Mouse (Mus musculus): ENCODE data around the gene Hspa1a. TPM values are rescaled to one million over a fixed set of nuclear protein-coding genes. Genes with fewer than 3 reads are reported as not detected.
"Not testable (repeated sequence)": the region's sequence is repeated elsewhere in the genome, so short reads cannot be mapped to it uniquely, and the experiment has no call there.

Hspa1a gene
- polyA plus RNA-seq, 1 experiment from 2014 or later, result 13.4 TPM

DNA sequence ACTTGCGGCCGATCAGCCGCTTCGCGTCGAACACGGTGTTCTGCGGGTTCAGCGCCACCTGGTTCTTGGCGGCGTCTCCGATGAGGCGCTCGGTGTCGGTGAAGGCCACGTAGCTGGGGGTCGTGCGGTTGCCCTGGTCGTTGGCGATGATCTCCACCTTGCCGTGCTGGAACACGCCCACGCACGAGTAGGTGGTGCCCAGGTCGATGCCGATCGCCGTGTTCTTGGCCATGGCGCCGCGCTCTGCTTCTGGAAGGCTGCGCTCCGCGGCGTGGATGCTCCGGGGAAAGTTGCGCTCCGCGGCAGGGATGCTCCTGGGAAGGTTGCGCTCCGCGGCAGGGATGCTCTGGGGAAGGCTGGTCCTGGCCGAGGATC, 275 bp downstream of the Hspa1a start:
- H3K27ac ChIP-seq (ENCODE audit: low read length); H3K36me3 ChIP-seq (ENCODE audit: insufficient read depth, low read length); H3K9me3 ChIP-seq (ENCODE audit: low read length); H3K4me1 ChIP-seq (ENCODE audit: insufficient read depth, low read length); H3K9ac ChIP-seq (replicated peaks; ENCODE audit: low read length): not testable (repeated sequence)
- Histone ChIP-seq H3K4me2 (replicated peaks; ENCODE audit: low read depth, low read length) (peak overlapping the region; percentile 84), H3K4me3 (ENCODE audit: low read length) (peak overlapping the region; percentile 47), H3K27me3 (ENCODE audit: insufficient read depth, low read length) (peaks cover 23% of the 10 kb centered on the region)
- WGBS, result 1% methylated on average over 23 of the region's 43 CpGs
- peak; percentile 49; the same call in 1 of the 2 replicates for ATAC-seq (ENCODE audit: low FRiP score, low TSS enrichment)

GRCm38 (mm10) chr17:34970850-34971249, 1.1 kb downstream of the Hspa1a start:
- H3K4me2 ChIP-seq (replicated peaks; ENCODE audit: low read depth, low read length); H3K36me3 ChIP-seq (ENCODE audit: insufficient read depth, low read length); H3K4me3 ChIP-seq (ENCODE audit: low read length); H3K4me1 ChIP-seq (ENCODE audit: insufficient read depth, low read length); H3K9ac ChIP-seq (replicated peaks; ENCODE audit: low read length); ATAC-seq (ENCODE audit: low FRiP score, low TSS enrichment); H3K27ac ChIP-seq (ENCODE audit: low read length); H3K9me3 ChIP-seq (ENCODE audit: low read length): not testable (repeated sequence)
- 48% methylated on average over 20 of the region's 37 CpGs for WGBS
- H3K27me3 ChIP-seq (ENCODE audit: insufficient read depth, low read length), result peaks cover 23% of the 10 kb centered on the region

DNA sequence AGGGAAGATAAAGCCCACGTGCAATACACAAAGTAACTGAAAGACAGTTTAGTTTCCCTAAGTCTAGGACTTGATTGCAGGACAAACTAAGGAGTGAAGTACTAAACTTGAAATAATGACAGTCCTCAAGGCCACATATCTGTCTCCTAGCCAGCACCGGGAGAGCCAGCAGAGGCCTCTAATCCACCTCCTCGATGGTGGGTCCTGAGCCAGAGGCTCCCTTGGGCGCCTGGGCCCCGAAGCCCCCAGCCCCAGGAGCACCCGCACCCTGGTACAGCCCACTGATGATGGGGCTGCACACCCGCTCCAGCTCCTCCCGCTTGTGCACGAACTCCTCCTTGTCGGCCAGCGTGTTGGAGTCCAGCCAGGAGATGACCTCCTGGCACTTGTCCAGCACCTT, 2.1 kb downstream of the Hspa1a start, which contains the start of gene Gm20481:
Gene Gm20481 (plus strand): TSS at position 91 of the 400 bp plus-strand sequence.
- H3K27me3 ChIP-seq (ENCODE audit: insufficient read depth, low read length), result peaks cover 23% of the 10 kb centered on the region
- not testable (repeated sequence) for H3K4me3 ChIP-seq (ENCODE audit: low read length)
- 68% methylated on average over 6 of the region's 11 CpGs for WGBS

DNA sequence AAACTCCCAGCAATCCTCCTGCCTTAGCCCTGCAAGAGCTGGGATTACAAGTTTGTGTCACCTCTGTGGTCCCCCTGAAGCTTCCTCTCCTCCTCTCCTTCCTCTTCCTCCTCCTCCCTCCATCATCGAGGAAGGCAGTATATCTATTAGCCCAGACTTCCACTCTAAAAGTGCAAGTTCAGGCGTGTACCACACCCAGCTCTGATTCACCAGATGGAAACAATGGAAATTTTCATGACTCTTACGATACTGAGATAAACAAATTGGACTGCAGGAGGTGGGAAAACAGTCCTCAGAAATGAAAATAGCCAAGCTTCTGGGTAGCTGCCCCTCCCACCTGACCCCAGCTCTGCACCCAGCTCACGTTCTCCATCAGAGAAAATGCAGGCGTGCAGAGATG, 6.3 kb downstream of the Hspa1a start:
- H3K27ac ChIP-seq (ENCODE audit: low read length), result no peak overlapping the region
- H3K4me1 ChIP-seq (ENCODE audit: insufficient read depth, low read length), result peaks cover 19% of the 10 kb centered on the region
- 58% methylated on average over 5 of the region's 5 CpGs for WGBS

More for the DNA sequence above, 2.1 kb downstream of the Hspa1a start, which contains the start of gene Gm20481:
- H3K27ac ChIP-seq (ENCODE audit: low read length); H3K4me1 ChIP-seq (ENCODE audit: insufficient read depth, low read length); ATAC-seq (ENCODE audit: low FRiP score, low TSS enrichment); H3K9me3 ChIP-seq (ENCODE audit: low read length); H3K36me3 ChIP-seq (ENCODE audit: insufficient read depth, low read length); H3K4me2 ChIP-seq (replicated peaks; ENCODE audit: low read depth, low read length); H3K9ac ChIP-seq (replicated peaks; ENCODE audit: low read length): not testable (repeated sequence)

DNA sequence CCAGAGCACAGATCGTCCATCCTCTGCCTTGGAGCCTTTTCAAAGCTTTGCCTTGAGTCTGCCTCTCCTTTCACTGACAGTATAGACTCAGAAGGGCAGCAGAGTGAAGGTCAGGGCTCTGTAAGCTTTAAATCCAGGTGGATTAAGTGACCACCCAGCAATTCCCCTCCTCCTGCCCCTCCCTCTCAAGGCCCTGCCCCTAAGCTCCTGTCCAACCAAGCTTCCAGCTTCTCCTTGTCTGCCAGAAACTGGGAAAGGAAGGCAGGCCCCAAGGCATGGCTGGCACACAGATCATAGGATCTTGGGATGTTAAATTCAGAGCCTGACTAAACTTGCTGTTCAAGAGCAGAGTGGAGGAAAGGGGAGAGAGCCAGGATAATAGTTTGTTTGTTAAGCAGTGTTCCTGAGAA, 7.3 kb downstream of the Hspa1a start:
- 8% methylated on average over 1 of the region's 1 CpGs for WGBS
- 0 out of 2 replicates have a peak, but pooled peaks have one; percentile 24 for ATAC-seq (ENCODE audit: low FRiP score, low TSS enrichment)
- H3K9ac ChIP-seq (replicated peaks; ENCODE audit: low read length), result peak overlapping the region; percentile 39

More for the DNA sequence above, 6.3 kb downstream of the Hspa1a start:
- no peaks in the 10 kb centered on the region for H3K9me3 ChIP-seq (ENCODE audit: low read length)
- peaks cover 23% of the 10 kb centered on the region for H3K27me3 ChIP-seq (ENCODE audit: insufficient read depth, low read length)
- 0 out of 2 replicates have a peak overlapping the region, but pooled peaks have one; percentile 31 for H3K9ac ChIP-seq (replicated peaks; ENCODE audit: low read length)
- no peak overlapping the region for H3K4me2 ChIP-seq (replicated peaks; ENCODE audit: low read depth, low read length)
- no peaks in the 10 kb centered on the region for H3K36me3 ChIP-seq (ENCODE audit: insufficient read depth, low read length)
- ATAC-seq (ENCODE audit: low FRiP score, low TSS enrichment), result no peak
- no peak overlapping the region for H3K4me3 ChIP-seq (ENCODE audit: low read length)

GRCm38 (mm10) chr17:34962841-34963240, 9.1 kb downstream of the Hspa1a start:
- Histone ChIP-seq H3K9ac (replicated peaks; ENCODE audit: low read length) (no peak overlapping the region), H3K9me3 (ENCODE audit: low read length) (no peaks in the 10 kb centered on the region), H3K4me1 (ENCODE audit: insufficient read depth, low read length) (peaks cover 27% of the 10 kb centered on the region), H3K27me3 (ENCODE audit: insufficient read depth, low read length) (peaks cover 3% of the 10 kb centered on the region), H3K27ac (ENCODE audit: low read length) (no peak overlapping the region), H3K4me3 (ENCODE audit: low read length) (no peak overlapping the region), H3K36me3 (ENCODE audit: insufficient read depth, low read length) (no peaks in the 10 kb centered on the region), H3K4me2 (replicated peaks; ENCODE audit: low read depth, low read length) (no peak overlapping the region)
- 63% methylated on average over 1 of the region's 1 CpGs for WGBS
- no peak for ATAC-seq (ENCODE audit: low FRiP score, low TSS enrichment)

More for the DNA sequence above, 7.3 kb downstream of the Hspa1a start:
- Histone ChIP-seq H3K4me2 (replicated peaks; ENCODE audit: low read depth, low read length) (no peak overlapping the region), H3K9me3 (ENCODE audit: low read length) (no peaks in the 10 kb centered on the region), H3K27ac (ENCODE audit: low read length) (peak overlapping the region; percentile 6; the same call in 1 of the 2 replicates), H3K4me3 (ENCODE audit: low read length) (no peak overlapping the region), H3K4me1 (ENCODE audit: insufficient read depth, low read length) (peaks cover 27% of the 10 kb centered on the region), H3K36me3 (ENCODE audit: insufficient read depth, low read length) (no peaks in the 10 kb centered on the region), H3K27me3 (ENCODE audit: insufficient read depth, low read length) (peaks cover 21% of the 10 kb centered on the region)

- H3K4me3 ChIP-seq (ENCODE audit: low read length), result no peak overlapping the region
- H3K4me2 ChIP-seq (replicated peaks; ENCODE audit: low read depth, low read length), result no peak overlapping the region
- peak overlapping the region; percentile 57 for H3K27ac ChIP-seq (ENCODE audit: low read length)
- no peaks in the 10 kb centered on the region for H3K36me3 ChIP-seq (ENCODE audit: insufficient read depth, low read length)
- H3K9me3 ChIP-seq (ENCODE audit: low read length), result no peaks in the 10 kb centered on the region
- no peak for ATAC-seq (ENCODE audit: low FRiP score, low TSS enrichment)
- peaks cover 27% of the 10 kb centered on the region for H3K4me1 ChIP-seq (ENCODE audit: insufficient read depth, low read length)
- WGBS, result 18% methylated on average over 3 of the region's 3 CpGs
- H3K9ac ChIP-seq (replicated peaks; ENCODE audit: low read length), result no peak overlapping the region
- no peaks in the 10 kb centered on the region for H3K27me3 ChIP-seq (ENCODE audit: insufficient read depth, low read length)
Observed at GRCm38 (mm10) chr17:34962125-34962524, 9.8 kb downstream of the Hspa1a start.

DNA sequence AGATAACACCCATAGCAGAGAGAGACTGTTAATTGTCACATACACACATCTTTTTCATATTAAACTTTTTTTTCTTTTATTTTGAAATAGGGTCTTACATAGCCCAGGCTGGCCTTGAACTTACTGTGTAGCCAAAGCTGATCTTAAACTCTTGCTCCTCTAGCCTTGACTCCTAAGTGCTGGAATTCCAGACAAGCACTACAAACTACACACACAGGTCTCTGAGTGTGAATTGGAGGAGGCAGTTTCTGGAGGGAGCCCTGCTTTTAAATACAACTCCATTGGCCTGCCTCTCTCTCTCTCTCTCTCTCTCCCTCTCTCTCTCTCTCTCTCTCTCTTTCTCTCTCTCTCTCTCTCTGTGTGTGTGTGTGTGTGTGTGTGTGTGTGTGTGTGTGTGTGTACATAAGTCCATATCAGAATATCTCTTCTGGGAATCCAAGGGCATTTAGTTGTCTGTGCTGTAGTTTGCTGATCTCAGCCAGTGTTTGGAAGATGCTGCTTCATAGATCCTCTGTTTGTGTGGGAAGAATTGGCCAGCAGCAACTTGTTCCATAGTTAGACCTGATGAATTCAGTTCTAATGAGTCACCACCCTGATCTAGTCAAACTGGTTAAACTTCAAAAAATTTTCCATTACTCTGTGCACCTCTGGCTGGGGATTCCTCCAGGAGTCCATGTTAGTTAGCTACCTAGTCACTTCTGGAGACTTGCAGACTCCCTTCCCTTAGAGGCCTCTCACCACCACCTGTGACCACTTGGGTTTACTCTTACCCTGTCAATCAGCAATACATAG, 11.1 kb downstream of the Hspa1a start:
- H3K4me3 ChIP-seq (ENCODE audit: low read length), result no peak overlapping the region
- no peaks in the 10 kb centered on the region for H3K9me3 ChIP-seq (ENCODE audit: low read length)
- H3K27ac ChIP-seq (ENCODE audit: low read length), result peak overlapping the region; percentile 99
- H3K36me3 ChIP-seq (ENCODE audit: insufficient read depth, low read length), result no peaks in the 10 kb centered on the region
- peaks cover 27% of the 10 kb centered on the region for H3K4me1 ChIP-seq (ENCODE audit: insufficient read depth, low read length)
- no peak overlapping the region for H3K9ac ChIP-seq (replicated peaks; ENCODE audit: low read length)
- no peak overlapping the region for H3K4me2 ChIP-seq (replicated peaks; ENCODE audit: low read depth, low read length)
- no peaks in the 10 kb centered on the region for H3K27me3 ChIP-seq (ENCODE audit: insufficient read depth, low read length)
- ATAC-seq (ENCODE audit: low FRiP score, low TSS enrichment), result no peak

GRCm38 (mm10) chr17:34959881-34960515, 12.0 kb downstream of the Hspa1a start:
- Histone ChIP-seq H3K36me3 (ENCODE audit: insufficient read depth, low read length) (no peaks in the 10 kb centered on the region), H3K9ac (replicated peaks; ENCODE audit: low read length) (peak overlapping the region; percentile 83), H3K9me3 (ENCODE audit: low read length) (no peaks in the 10 kb centered on the region), H3K4me1 (ENCODE audit: insufficient read depth, low read length) (peaks cover 24% of the 10 kb centered on the region), H3K27me3 (ENCODE audit: insufficient read depth, low read length) (no peaks in the 10 kb centered on the region), H3K4me2 (replicated peaks; ENCODE audit: low read depth, low read length) (peak overlapping the region; percentile 69), H3K27ac (ENCODE audit: low read length) (peak overlapping the region; percentile 99), H3K4me3 (ENCODE audit: low read length) (peak overlapping the region; percentile 56)
- peak; percentile 35 for ATAC-seq (ENCODE audit: low FRiP score, low TSS enrichment)
- 8% methylated on average over 12 of the region's 12 CpGs for WGBS

Measured in kidney, embryonic 16.5 days (tissue).